Mouse (Mus musculus) heart, embryonic 11.5 days (tissue): ENCODE data around the gene Zcchc8. TPM values are rescaled to one million over a fixed set of nuclear protein-coding genes. Genes with fewer than 3 reads are reported as not detected.
"Not testable (repeated sequence)": the region's sequence is repeated elsewhere in the genome, so short reads cannot be mapped to it uniquely, and the experiment has no call there.

Source experiments
- ATAC-seq: fragments of 200-750 bp; cut with Nextera tagmentation; replicated peaks from 2 replicates; pipeline ENCODE4 v1.8.0; 2017; ENCODE audit warnings: moderate library complexity; ENCODE audit not compliant: insufficient number of reproducible peaks, low FRiP score, low TSS enrichment
- H3K27ac ChIP-seq: fragments of 300-500 bp; sonication (generic); 2 replicates; pipeline ENCODE4 v1.5.1; 2014; ENCODE audit warnings: mild to moderate bottlenecking, low read depth, low read length
- H3K27me3 ChIP-seq: fragments of 300-500 bp; sonication (generic); 2 replicates; pipeline ENCODE4 v1.6.1; 2014; ENCODE audit warnings: mild to moderate bottlenecking, low read length, mixed read lengths; ENCODE audit not compliant: control insufficient read depth, insufficient read depth
- H3K36me3 ChIP-seq: fragments of 300-500 bp; sonication (generic); 2 replicates; pipeline ENCODE4 v1.6.1; 2014; ENCODE audit warnings: mild to moderate bottlenecking, low read length, moderate library complexity, mixed read lengths; ENCODE audit not compliant: control insufficient read depth, insufficient read depth
- H3K4me1 ChIP-seq: fragments of 300-500 bp; sonication (generic); 2 replicates; pipeline ENCODE4 v1.6.1; 2014; ENCODE audit warnings: low read length; ENCODE audit not compliant: control insufficient read depth, insufficient read depth
- H3K4me2 ChIP-seq: fragments of 300-500 bp; sonication (generic); 2 replicates; pipeline ENCODE4 v1.6.1; 2014; ENCODE audit warnings: mild to moderate bottlenecking, moderate library complexity
- H3K4me3 ChIP-seq: fragments of 300-500 bp; sonication (generic); 2 replicates; pipeline ENCODE4 v1.5.1; 2014; ENCODE audit warnings: low read depth, low read length
- H3K9ac ChIP-seq: fragments of 300-500 bp; sonication (generic); 2 replicates; pipeline ENCODE4 v1.6.1; 2014; ENCODE audit warnings: mild to moderate bottlenecking, low read depth, low read length, moderate library complexity
- H3K9me3 ChIP-seq: fragments of 300-500 bp; sonication (generic); replicated peaks from 2 replicates; pipeline ENCODE4 v1.6.1; 2016; ENCODE audit warnings: low read length; ENCODE audit not compliant: control insufficient read depth
- WGBS: fragments of 180-500 bp; shearing (Covaris S2); extraction: QIAGEN DNeasy Blood & Tissue Kit; methylation state at CpG from one replicate; pipeline ENCODE4 v1.1.7; 2014; ENCODE audit not compliant: insufficient replicate concordance; 5-methylcytosine and 5-hydroxymethylcytosine counted together
- polyA plus RNA-seq: library from polyadenylated mRNA; unstranded; fragments of >200 nt; fragmentation: Nextera tagmentation; extraction: Ambion mirVana; gene quantifications from 2 replicates; pipeline ENCODE4 v1.2.1, GENCODE M21; 2014

Zcchc8 gene
- polyA plus RNA-seq, 1 experiment from 2014 or later: 65.7 TPM

DNA sequence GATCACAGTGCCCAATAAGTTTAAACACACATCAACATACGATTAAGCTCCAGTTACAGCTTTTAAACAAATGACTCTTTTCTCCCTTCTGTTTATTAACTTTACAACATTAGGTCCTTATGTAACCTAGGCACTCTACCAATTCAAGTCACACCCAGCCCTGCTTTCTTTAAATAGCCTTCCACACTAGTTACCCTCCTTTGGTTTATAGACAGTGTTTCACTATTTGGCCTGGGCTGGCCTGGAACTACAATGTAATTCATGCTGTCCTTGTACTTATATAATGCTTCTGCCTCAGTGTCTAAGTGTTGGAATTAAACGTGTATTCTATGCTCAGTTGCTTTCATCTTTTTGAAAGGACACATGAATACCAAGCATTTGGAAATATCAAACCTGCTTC lies 23.5 kb upstream of the Zcchc8 start:
- no peak overlapping the region for H3K4me3 ChIP-seq
- no peaks in the 10 kb centered on the region for H3K27me3 ChIP-seq
- H3K4me1 ChIP-seq: peaks cover 10% of the 10 kb centered on the region; the same call in 1 of the 2 replicates
- H3K36me3 ChIP-seq: peaks cover 20% of the 10 kb centered on the region
- H3K9ac ChIP-seq: no peak overlapping the region
- H3K9me3 ChIP-seq: no peaks in the 10 kb centered on the region
- no peak overlapping the region for H3K27ac ChIP-seq
- whole genome bisulfite sequencing: 87% methylated on average over 2 of the region's 2 CpGs
- H3K4me2 ChIP-seq: no peak overlapping the region
- no peak for ATAC-seq

DNA sequence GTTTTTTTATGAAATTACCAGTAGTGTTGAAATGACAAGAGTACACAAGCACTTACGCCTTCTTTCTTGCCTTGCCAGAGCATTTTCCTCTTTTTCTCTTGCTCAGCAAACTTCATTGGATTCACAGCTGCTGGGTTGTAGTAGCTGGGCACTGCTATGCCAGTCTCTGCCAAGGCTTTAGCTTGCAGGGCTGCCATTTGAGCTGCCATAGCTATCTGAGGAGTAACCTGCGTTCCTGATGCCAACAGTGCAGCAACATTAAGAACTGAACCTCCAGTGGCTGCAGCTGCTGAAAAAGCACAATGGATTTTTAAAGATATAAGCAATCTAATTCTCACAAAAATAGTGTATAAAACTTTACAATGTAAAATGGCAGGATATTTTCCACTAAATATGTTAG lies 10.1 kb upstream of the Zcchc8 start:
- H3K36me3 ChIP-seq: peaks cover 47% of the 10 kb centered on the region
- WGBS: 91% methylated on average over 2 of the region's 2 CpGs
- no peaks in the 10 kb centered on the region for H3K4me1 ChIP-seq
- no peak overlapping the region for H3K4me3 ChIP-seq
- H3K27ac ChIP-seq: no peak overlapping the region
- H3K9ac ChIP-seq: no peak overlapping the region
- no peak overlapping the region for H3K4me2 ChIP-seq
- no peaks in the 10 kb centered on the region for H3K9me3 ChIP-seq
- H3K27me3 ChIP-seq: no peaks in the 10 kb centered on the region
- ATAC-seq: no peak

DNA sequence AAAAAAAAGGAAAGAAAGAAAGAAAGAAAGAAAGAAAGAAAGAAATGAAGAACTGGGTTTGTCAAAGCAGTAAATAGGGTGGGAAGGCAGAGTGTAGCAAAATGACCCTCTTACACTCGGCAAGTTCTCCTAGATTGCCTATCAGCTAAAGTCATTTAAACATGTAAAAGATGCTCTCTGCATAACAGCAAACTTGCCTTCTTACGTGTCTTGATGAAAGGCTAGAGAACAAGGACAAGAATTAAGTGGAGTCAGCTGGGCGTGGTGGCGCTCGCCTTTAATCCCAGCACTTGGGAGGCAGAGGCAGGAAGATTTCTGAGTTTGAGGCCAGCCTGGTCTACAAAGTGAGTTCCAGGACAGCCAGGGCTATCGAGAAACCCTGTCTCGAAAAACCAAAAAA lies 2.9 kb upstream of the Zcchc8 start:
- H3K4me2 ChIP-seq, ATAC-seq, H3K27ac ChIP-seq, H3K36me3 ChIP-seq, H3K9me3 ChIP-seq, H3K4me1 ChIP-seq, H3K27me3 ChIP-seq, H3K9ac ChIP-seq, H3K4me3 ChIP-seq: not testable (repeated sequence)
- WGBS: 85% methylated on average over 7 of the region's 7 CpGs

DNA sequence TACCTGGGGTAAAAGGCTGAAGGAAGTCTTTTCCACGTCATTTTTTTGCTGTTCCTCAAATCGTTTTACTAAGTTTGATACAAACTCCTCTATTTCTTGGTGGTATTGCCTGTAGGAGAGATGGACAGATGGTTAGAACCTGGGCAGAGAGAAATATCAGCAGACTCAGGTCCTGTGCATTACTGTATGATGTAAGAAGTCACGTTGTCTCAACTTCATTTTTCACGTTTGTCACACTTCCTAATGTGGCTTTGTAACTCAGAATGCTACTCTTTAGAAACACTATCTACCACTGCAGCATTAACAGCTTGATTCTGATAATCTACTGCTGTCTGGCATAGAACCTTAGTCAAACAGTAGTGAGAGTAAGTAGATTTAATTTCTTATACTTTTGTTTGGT lies 6.3 kb downstream of the Zcchc8 start:
- 89% methylated on average over 4 of the region's 4 CpGs for WGBS
- Histone ChIP-seq H3K4me1 (peaks cover 10% of the 10 kb centered on the region), H3K4me3 (no peak overlapping the region), H3K27me3 (no peaks in the 10 kb centered on the region), H3K27ac (no peak overlapping the region), H3K9me3 (no peaks in the 10 kb centered on the region), H3K4me2 (no peak overlapping the region), H3K36me3 (peaks cover 49% of the 10 kb centered on the region), H3K9ac (no peak overlapping the region)
- no peak for ATAC-seq

DNA sequence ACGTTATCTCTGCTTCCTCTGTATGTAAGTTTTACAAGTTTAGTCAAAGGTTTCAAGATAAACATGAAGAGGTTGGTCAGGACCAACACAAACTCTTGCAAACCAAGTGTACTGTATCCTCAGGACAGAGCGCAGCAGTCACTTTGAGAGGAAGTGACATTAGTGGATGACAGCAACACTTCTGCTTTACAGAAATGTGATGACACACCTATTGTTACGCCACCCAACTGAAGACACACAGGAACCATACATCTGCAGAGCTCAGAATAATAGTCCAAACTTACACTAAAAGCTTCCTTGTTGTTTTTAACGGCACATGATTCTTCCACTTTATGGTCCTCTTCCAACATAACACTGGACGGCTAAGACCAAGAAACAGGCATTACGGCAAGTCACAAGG lies 7.1 kb downstream of the Zcchc8 start:
- WGBS: 94% methylated on average over 6 of the region's 6 CpGs
- Histone ChIP-seq H3K9ac (no peak overlapping the region), H3K27ac (no peak overlapping the region), H3K27me3 (no peaks in the 10 kb centered on the region), H3K4me1 (peaks cover 10% of the 10 kb centered on the region), H3K36me3 (peaks cover 54% of the 10 kb centered on the region), H3K4me2 (no peak overlapping the region), H3K4me3 (no peak overlapping the region), H3K9me3 (no peaks in the 10 kb centered on the region)
- no peak for ATAC-seq

DNA sequence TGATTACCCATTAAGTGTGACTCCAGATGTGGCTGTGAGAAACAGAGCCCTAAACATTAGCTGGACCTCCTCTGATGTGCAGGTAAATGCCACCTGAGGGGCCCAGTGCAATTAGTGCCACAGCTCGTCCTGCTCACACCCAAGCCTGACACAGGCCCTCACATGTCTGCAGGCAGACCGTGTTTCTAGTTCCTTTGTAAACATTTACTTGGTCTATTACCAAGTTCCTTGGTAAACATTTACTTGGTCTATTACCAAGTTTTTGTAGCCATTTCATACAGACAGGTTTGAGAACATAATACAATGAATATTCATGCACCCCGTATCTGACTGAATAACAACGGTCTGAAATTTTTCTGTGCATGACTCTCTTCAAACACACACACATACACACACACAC lies 11.3 kb downstream of the Zcchc8 start:
- no peaks in the 10 kb centered on the region for H3K4me1 ChIP-seq
- H3K9ac ChIP-seq: no peak overlapping the region
- no peaks in the 10 kb centered on the region for H3K27me3 ChIP-seq
- peaks cover 68% of the 10 kb centered on the region for H3K36me3 ChIP-seq
- H3K4me2 ChIP-seq: no peak overlapping the region
- no peak for ATAC-seq
- H3K4me3 ChIP-seq: no peak overlapping the region
- 91% methylated on average over 4 of the region's 4 CpGs for WGBS
- H3K9me3 ChIP-seq: no peaks in the 10 kb centered on the region
- H3K27ac ChIP-seq: no peak overlapping the region

DNA sequence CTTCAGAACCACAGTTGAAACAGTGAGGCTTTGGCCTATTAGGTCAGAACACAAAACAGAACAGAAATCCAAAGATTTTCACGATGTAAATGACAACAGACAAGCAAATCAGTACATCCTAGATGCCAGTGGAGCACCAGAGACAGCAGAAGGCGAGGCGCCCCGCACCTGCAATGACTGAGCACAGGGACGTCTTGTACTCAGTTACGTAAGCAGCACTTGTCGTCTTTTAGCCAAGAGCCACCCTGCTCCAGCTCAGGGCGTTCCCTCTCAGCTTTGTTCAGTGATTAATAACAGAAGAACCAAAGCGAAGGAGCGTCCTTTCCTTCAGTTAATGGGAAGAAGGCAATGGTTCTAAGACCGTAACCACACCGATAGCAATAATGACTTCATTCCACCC lies 12.3 kb downstream of the Zcchc8 start:
- Histone ChIP-seq H3K9ac (no peak overlapping the region), H3K4me2 (no peak overlapping the region), H3K4me1 (no peaks in the 10 kb centered on the region), H3K27ac (no peak overlapping the region), H3K9me3 (no peaks in the 10 kb centered on the region), H3K4me3 (no peak overlapping the region), H3K27me3 (no peaks in the 10 kb centered on the region), H3K36me3 (peaks cover 64% of the 10 kb centered on the region)
- no peak for ATAC-seq
- WGBS: 89% methylated on average over 12 of the region's 12 CpGs

DNA sequence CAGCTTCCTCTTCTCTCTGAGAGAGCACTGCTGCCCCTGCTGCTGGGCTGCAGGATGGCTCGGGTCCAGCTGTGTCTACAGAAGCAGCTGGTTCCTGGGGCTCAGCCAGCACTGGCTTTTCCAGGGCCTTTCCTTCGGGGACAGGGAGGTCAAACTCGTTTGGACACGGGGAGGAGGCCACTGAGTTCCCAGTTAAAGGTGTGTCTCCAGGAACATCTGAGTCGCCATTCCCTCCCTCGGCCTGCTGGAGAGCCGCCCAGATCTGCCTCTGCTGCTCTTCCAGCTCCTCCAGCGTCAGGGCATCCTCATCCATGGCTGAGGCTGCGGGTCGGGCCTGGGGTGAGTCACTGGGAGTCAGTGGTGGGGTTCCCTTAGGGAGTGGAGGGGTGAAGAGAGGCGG lies 20.3 kb downstream of the Zcchc8 start:
- WGBS: 68% methylated on average over 11 of the region's 11 CpGs
- Histone ChIP-seq H3K4me1 (no peaks in the 10 kb centered on the region), H3K4me2 (no peak overlapping the region), H3K4me3 (no peak overlapping the region), H3K27me3 (no peaks in the 10 kb centered on the region), H3K36me3 (peaks cover 34% of the 10 kb centered on the region), H3K9ac (no peak overlapping the region), H3K9me3 (no peaks in the 10 kb centered on the region), H3K27ac (no peak overlapping the region)
- no peak for ATAC-seq

DNA sequence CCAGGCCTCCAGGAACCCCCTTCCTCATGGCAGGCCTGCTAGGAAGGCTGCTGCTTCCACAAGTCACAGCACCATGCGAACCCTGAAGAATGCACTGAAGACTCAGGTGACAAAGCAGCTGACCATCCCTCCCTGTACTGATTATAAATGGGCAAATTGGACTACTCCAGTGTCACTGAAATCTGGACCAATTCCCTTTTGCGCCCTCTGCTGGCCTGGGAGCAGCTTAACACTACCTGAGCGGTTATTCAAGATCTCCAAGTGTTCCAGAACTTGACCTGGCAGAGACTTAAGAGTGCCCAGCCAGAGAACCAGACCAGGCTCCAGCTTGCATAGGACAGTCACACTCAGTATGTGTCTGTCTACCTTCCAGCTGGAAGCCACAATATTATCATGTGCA lies 21.7 kb downstream of the Zcchc8 start:
- peaks cover 29% of the 10 kb centered on the region for H3K36me3 ChIP-seq
- ATAC-seq: no peak
- H3K4me2 ChIP-seq: no peak overlapping the region
- 27% methylated on average over 3 of the region's 3 CpGs for WGBS
- no peaks in the 10 kb centered on the region for H3K9me3 ChIP-seq
- no peak overlapping the region for H3K4me3 ChIP-seq
- 0 out of 2 replicates have a peak, but pooled peaks cover 2% of the 10 kb centered on the region for H3K4me1 ChIP-seq
- no peaks in the 10 kb centered on the region for H3K27me3 ChIP-seq
- no peak overlapping the region for H3K27ac ChIP-seq
- H3K9ac ChIP-seq: no peak overlapping the region
